Mouse (Mus musculus) left cerebral cortex, postnatal 4 days (tissue): ENCODE results near the gene Tnfsf13. TPM values are rescaled to one million over a fixed set of nuclear protein-coding genes. Genes with fewer than 3 reads are reported as not detected.
"Not testable (repeated sequence)": the region's sequence is repeated elsewhere in the genome, so short reads cannot be mapped to it uniquely, and the experiment has no call there.

Experiments used
- DNase-seq: peaks from one replicate; pipeline ENCODE4 v3.0.0-alpha.2; 2022
- intact Hi-C: fragments of 180-260 bp; cut with DNase I; formaldehyde crosslinking; loops from one replicate; pipeline ENCODE4 v1.15.1; 2025
- total RNA-seq, 2 experiments: library from RNA; stranded (reverse); gene quantifications; 2 replicates each; pipeline ENCODE4 v1.2.3; 2021

Tnfsf13 gene
- total RNA-seq, 2 experiments from 2014 or later, result 0.93 to 1.3 TPM

- DNase-seq, result no peak
Measured at GRCm38 (mm10) chr11:69704613-69705010, 19.0 kb upstream of the Tnfsf13 start.

GRCm38 (mm10) chr11:69703814-69704612 lies 18.4 kb upstream of the Tnfsf13 start:
- no peak for DNase-seq
- intact Hi-C loops, result no loop called here

More at GRCm38 (mm10) chr11:69704613-69705010, 19.0 kb upstream of the Tnfsf13 start:
- intact Hi-C loops, result no loop called here

- DNase-seq, intact Hi-C loops: not testable (repeated sequence)
Measured at GRCm38 (mm10) chr11:69703381-69703780, 17.8 kb upstream of the Tnfsf13 start.

GRCm38 (mm10) chr11:69702886-69703285 lies 17.3 kb upstream of the Tnfsf13 start:
- intact Hi-C loops, DNase-seq: not testable (repeated sequence)

- intact Hi-C loops, result no loop called here
- no peak for DNase-seq
Measured at GRCm38 (mm10) chr11:69699595-69699994, 14.0 kb upstream of the Tnfsf13 start.

- intact Hi-C loops, result no loop called here
- no peak for DNase-seq
Measured at GRCm38 (mm10) chr11:69698574-69698973, 13.0 kb upstream of the Tnfsf13 start.

GRCm38 (mm10) chr11:69697396-69697795 lies 11.8 kb upstream of the Tnfsf13 start:
- DNase-seq, result no peak
- intact Hi-C loops, result no loop called here

GRCm38 (mm10) chr11:69695361-69696181 lies 10.0 kb upstream of the Tnfsf13 start, which contains the start of the genes Tnfsf12 and Tnfsfm13:
Tnfsf12 (minus strand) TSS chr11:69695849.
Tnfsfm13 (minus strand) TSS chr11:69696098.
- DNase-seq, result peak; percentile 65
- intact Hi-C loops, result no loop called here

GRCm38 (mm10) chr11:69695046-69695360 lies 9.4 kb upstream of the Tnfsf13 start:
- intact Hi-C loops, result no loop called here
- no peak for DNase-seq

GRCm38 (mm10) chr11:69693421-69693965 lies 7.9 kb upstream of the Tnfsf13 start:
- no peak for DNase-seq
- intact Hi-C loops, result no loop called here

- intact Hi-C loops, result no loop called here
- no peak for DNase-seq
Measured at GRCm38 (mm10) chr11:69692863-69693262, 7.3 kb upstream of the Tnfsf13 start.

GRCm38 (mm10) chr11:69692196-69692811 lies 6.7 kb upstream of the Tnfsf13 start:
- intact Hi-C loops, result no loop called here
- DNase-seq, result no peak

- DNase-seq, result no peak
- intact Hi-C loops, result no loop called here
Measured at GRCm38 (mm10) chr11:69689891-69690290, 4.3 kb upstream of the Tnfsf13 start.

- intact Hi-C loops, result no loop called here
- no peak for DNase-seq
Measured at GRCm38 (mm10) chr11:69687061-69687460, 1.5 kb upstream of the Tnfsf13 start.

- intact Hi-C loops, result no loop called here
- DNase-seq, result peak; percentile 84
Measured at GRCm38 (mm10) chr11:69686377-69686776, 793 bp upstream of the Tnfsf13 start.

GRCm38 (mm10) chr11:69684936-69685335 lies 648 bp downstream of the Tnfsf13 start:
- no peak for DNase-seq
- intact Hi-C loops, result loop anchor here (5.0 kb wide), 1 partner anchor 72 kb away; the partner anchor contains the start of gene Polr2a

GRCm38 (mm10) chr11:69684128-69684745 lies 1.3 kb downstream of the Tnfsf13 start:
- no peak for DNase-seq
- intact Hi-C loops, result loop anchor here (5.0 kb wide), 1 partner anchor 73 kb away; the partner anchor contains the start of gene Polr2a

- intact Hi-C loops, result loop anchor here (5.0 kb wide), 1 partner anchor 74 kb away; the partner anchor contains the start of gene Polr2a
- no peak for DNase-seq
Measured at GRCm38 (mm10) chr11:69683576-69683975, 2.0 kb downstream of the Tnfsf13 start.

GRCm38 (mm10) chr11:69682840-69683533 lies 2.6 kb downstream of the Tnfsf13 start:
- DNase-seq, result peak; percentile 93
- intact Hi-C loops, result loop anchor here (5.0 kb wide), 1 partner anchor 74 kb away; the partner anchor contains the start of gene Polr2a
